Mouse (Mus musculus) liver, postnatal 0 days (tissue): ENCODE data around the gene Psd. TPM values are rescaled to one million over a fixed set of nuclear protein-coding genes. Genes with fewer than 3 reads are reported as not detected.

Source experiments
- ATAC-seq: fragments of 200-750 bp; cut with Nextera tagmentation; 2 replicates; pipeline ENCODE4 v1.8.0; 2017; ENCODE audit warnings: mild to moderate bottlenecking, moderate library complexity
- DNase-seq: peaks from one replicate; pipeline ENCODE4 v3.0.0-alpha.2; 2016
- H3K27ac ChIP-seq: fragments of 300-500 bp; sonication (generic); 2 replicates; pipeline ENCODE4 v1.5.1; 2014; ENCODE audit warnings: antibody characterized with exemption, moderate library complexity, mild to moderate bottlenecking, low read depth
- H3K27me3 ChIP-seq: fragments of 300-500 bp; sonication (generic); 2 replicates; pipeline ENCODE4 v1.6.1; 2014; ENCODE audit warnings: low read length, control low read depth, mixed read lengths; ENCODE audit not compliant: insufficient read depth
- H3K36me3 ChIP-seq: fragments of 300-500 bp; sonication (generic); replicated peaks from 2 replicates; pipeline ENCODE4 v1.6.1; 2014; ENCODE audit warnings: mild to moderate bottlenecking, control low read depth, low read length, moderate library complexity, mixed read lengths; ENCODE audit not compliant: insufficient read depth
- H3K4me1 ChIP-seq: fragments of 300-500 bp; sonication (generic); 2 replicates; pipeline ENCODE4 v1.6.1; 2014; ENCODE audit warnings: antibody characterized with exemption, mild to moderate bottlenecking, control low read depth; ENCODE audit not compliant: insufficient read depth
- H3K4me2 ChIP-seq: fragments of 300-500 bp; sonication (generic); 2 replicates; pipeline ENCODE4 v1.6.1; 2014; ENCODE audit warnings: low read depth, mild to moderate bottlenecking, low read length, moderate library complexity, mixed read lengths
- H3K4me3 ChIP-seq: fragments of 300-500 bp; sonication (generic); 2 replicates; pipeline ENCODE4 v1.5.1; 2014; ENCODE audit warnings: low read depth, low read length
- H3K9ac ChIP-seq: fragments of 300-500 bp; sonication (generic); replicated peaks from 2 replicates; pipeline ENCODE4 v1.6.1; 2014; ENCODE audit warnings: mild to moderate bottlenecking, moderate library complexity
- H3K9me3 ChIP-seq: fragments of 300-500 bp; sonication (generic); 2 replicates; pipeline ENCODE4 v1.6.1; 2016; ENCODE audit warnings: mild to moderate bottlenecking, control low read depth, low read length, mixed read lengths
- CTCF ChIP-seq: sonication (generic); IDR thresholded peaks from 2 replicates; pipeline ENCODE4 v1.5.1; 2016; ENCODE audit warnings: antibody characterized with exemption, low read depth
- EP300 ChIP-seq: IDR thresholded peaks from 2 replicates; pipeline ENCODE4 v1.6.1; 2016; ENCODE audit warnings: antibody characterized with exemption, low read depth, mild to moderate bottlenecking
- WGBS: fragments of 180-500 bp; shearing (Covaris S2); extraction: QIAGEN DNeasy Blood & Tissue Kit; methylation state at CpG from one replicate; pipeline ENCODE4 v1.1.7; 2014; ENCODE audit not compliant: insufficient replicate concordance; 5-methylcytosine and 5-hydroxymethylcytosine counted together
- polyA plus RNA-seq: library from polyadenylated mRNA; unstranded; fragments of >200 nt; fragmentation: Nextera tagmentation; extraction: Ambion mirVana; gene quantifications from 2 replicates; pipeline ENCODE4 v1.2.1, GENCODE M21; 2015

Psd gene
- polyA plus RNA-seq, 1 experiment from 2014 or later = 2.0 TPM

DNA sequence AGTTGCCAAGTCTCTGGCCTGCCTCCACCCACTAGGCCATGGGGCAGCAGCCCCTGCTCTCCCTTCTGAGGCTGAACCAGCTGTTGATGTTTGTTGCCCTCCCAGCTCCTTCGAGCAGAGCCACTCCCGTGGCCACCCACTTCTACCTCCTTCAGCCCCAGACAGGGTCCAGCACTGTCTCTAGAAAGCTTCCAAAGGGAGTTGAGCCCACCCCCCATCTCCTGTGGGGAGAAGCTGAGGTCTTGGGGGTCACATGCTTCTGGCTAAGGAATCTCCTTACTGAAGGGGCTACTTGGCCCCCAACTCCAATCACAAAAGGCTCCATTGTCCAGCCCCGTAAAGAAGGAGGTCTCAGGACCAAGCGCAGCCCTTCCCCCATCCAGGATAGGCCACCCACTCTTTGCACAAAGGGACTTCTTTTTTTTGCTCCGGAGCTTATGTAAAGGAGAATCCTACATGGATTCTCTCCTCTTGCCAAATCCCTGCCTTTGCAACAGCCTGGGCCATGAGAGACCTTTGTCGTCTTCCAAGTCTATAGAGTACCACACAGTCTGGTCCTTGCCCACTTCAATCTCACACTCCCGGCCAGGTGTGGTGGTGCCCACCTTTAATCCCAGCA, 5.9 kb upstream of the Psd start:
- WGBS = 71% methylated on average over 7 of the region's 7 CpGs
- no peak overlapping the region for H3K4me3 ChIP-seq
- peaks cover 15% of the 10 kb centered on the region for H3K36me3 ChIP-seq
- ATAC-seq (no peak), DNase-seq (no peak)
- no peak overlapping the region for H3K4me2 ChIP-seq
- TF ChIP-seq CTCF (no peak), EP300 (no peak)
- peaks cover 28% of the 10 kb centered on the region for H3K4me1 ChIP-seq
- no peaks in the 10 kb centered on the region for H3K9me3 ChIP-seq
- no peak overlapping the region for H3K27ac ChIP-seq
- no peaks in the 10 kb centered on the region for H3K27me3 ChIP-seq
- H3K9ac ChIP-seq = no peak overlapping the region

- TF ChIP-seq EP300 = no peak
- no peak for TF ChIP-seq CTCF
- no peak overlapping the region for H3K27ac ChIP-seq
- no peaks in the 10 kb centered on the region for H3K9me3 ChIP-seq
- H3K4me1 ChIP-seq = peaks cover 28% of the 10 kb centered on the region
- ATAC-seq (no peak), DNase-seq (no peak)
- WGBS = 75% methylated on average over 3 of the region's 3 CpGs
- peaks cover under 1% of the 10 kb centered on the region for H3K27me3 ChIP-seq
- H3K9ac ChIP-seq = no peak overlapping the region
- H3K4me2 ChIP-seq = no peak overlapping the region
- H3K4me3 ChIP-seq = no peak overlapping the region
- peaks cover 15% of the 10 kb centered on the region for H3K36me3 ChIP-seq
Measured at GRCm38 (mm10) chr19:46331936-46332335, 5.0 kb upstream of the Psd start.

GRCm38 (mm10) chr19:46331326-46331725, 4.4 kb upstream of the Psd start:
- ATAC-seq (no peak), DNase-seq (no peak)
- 85% methylated on average over 14 of the region's 14 CpGs for WGBS
- no peak overlapping the region for H3K4me2 ChIP-seq
- no peak overlapping the region for H3K27ac ChIP-seq
- TF ChIP-seq EP300 (no peak), CTCF (no peak)
- no peak overlapping the region for H3K4me3 ChIP-seq
- no peak overlapping the region for H3K9ac ChIP-seq
- H3K4me1 ChIP-seq = peaks cover 30% of the 10 kb centered on the region
- peaks cover 15% of the 10 kb centered on the region for H3K36me3 ChIP-seq
- H3K27me3 ChIP-seq = peaks cover 6% of the 10 kb centered on the region
- H3K9me3 ChIP-seq = no peaks in the 10 kb centered on the region

DNA sequence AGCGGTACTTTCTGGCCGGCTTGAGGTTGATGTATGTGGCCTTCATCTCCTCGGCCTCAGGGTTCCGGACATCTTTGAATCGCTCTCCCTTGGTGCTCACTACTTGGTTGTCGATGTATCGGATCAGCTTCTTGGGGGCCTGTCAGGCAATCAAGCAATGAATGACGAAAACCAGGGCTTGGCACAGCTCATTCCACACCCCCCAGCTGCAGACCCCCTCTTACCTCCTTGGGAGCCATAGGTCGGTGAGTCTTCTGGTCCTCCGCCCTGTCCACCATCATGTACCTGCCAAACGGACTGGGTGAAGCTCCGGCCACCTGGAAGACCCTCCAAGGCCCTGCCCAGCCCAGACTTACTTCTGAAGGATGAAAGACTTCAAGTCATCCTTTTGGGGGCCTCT, 3.7 kb upstream of the Psd start:
- H3K4me2 ChIP-seq = no peak overlapping the region
- no peak for TF ChIP-seq CTCF
- WGBS = 89% methylated on average over 12 of the region's 12 CpGs
- H3K36me3 ChIP-seq = peaks cover 15% of the 10 kb centered on the region
- no peak overlapping the region for H3K9ac ChIP-seq
- H3K9me3 ChIP-seq = no peaks in the 10 kb centered on the region
- DNase-seq (no peak), ATAC-seq (no peak)
- no peak overlapping the region for H3K27ac ChIP-seq
- H3K27me3 ChIP-seq = peaks cover 12% of the 10 kb centered on the region
- peaks cover 30% of the 10 kb centered on the region for H3K4me1 ChIP-seq
- H3K4me3 ChIP-seq = no peak overlapping the region

DNA sequence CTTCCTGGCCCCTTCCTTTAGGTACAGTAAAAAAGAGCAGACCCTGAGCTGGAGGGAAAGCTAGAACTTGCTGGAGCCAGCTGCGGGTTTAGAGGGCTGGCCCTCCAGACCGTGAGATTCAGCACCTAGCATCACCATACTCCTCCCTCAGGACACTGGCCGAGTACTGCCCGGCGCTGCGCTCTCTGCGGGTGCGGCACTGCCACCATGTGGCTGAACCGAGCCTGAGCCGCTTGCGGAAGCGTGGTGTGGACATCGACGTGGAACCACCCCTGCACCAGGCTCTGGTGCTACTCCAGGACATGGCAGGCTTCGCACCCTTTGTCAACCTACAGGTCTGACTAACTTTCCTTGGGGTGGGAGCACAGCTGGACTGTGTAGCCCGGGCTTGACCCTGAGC, 3.0 kb upstream of the Psd start:
- H3K4me3 ChIP-seq = peak overlapping the region; percentile 53; the same call in 1 of the 2 replicates
- H3K4me2 ChIP-seq = peak overlapping the region; percentile 100
- H3K27me3 ChIP-seq = peaks cover 20% of the 10 kb centered on the region
- no peak overlapping the region for H3K27ac ChIP-seq
- no peak for TF ChIP-seq EP300
- TF ChIP-seq CTCF = peak; percentile 98
- WGBS = 4% methylated on average over 16 of the region's 16 CpGs
- H3K4me1 ChIP-seq = peaks cover 30% of the 10 kb centered on the region
- peak; percentile 89 for DNase-seq
- H3K36me3 ChIP-seq = peaks cover 15% of the 10 kb centered on the region
- H3K9me3 ChIP-seq = no peaks in the 10 kb centered on the region
- H3K9ac ChIP-seq = no peak overlapping the region
- ATAC-seq = peak; percentile 59

GRCm38 (mm10) chr19:46329031-46329641, 2.2 kb upstream of the Psd start:
- H3K9ac ChIP-seq = peak overlapping the region; percentile 66
- H3K4me2 ChIP-seq = peak overlapping the region; percentile 100
- DNase-seq = no peak
- peaks cover 28% of the 10 kb centered on the region for H3K27me3 ChIP-seq
- peaks cover 30% of the 10 kb centered on the region for H3K4me1 ChIP-seq
- H3K36me3 ChIP-seq = peaks cover 15% of the 10 kb centered on the region
- peak overlapping the region; percentile 63; the same call in 1 of the 2 replicates for H3K27ac ChIP-seq
- TF ChIP-seq CTCF (no peak), EP300 (no peak)
- H3K4me3 ChIP-seq = peak overlapping the region; percentile 53
- WGBS = 3% methylated on average over 53 of the region's 54 CpGs
- peak; percentile 2; the same call in 1 of the 2 replicates for ATAC-seq
- H3K9me3 ChIP-seq = no peaks in the 10 kb centered on the region
